Mouse (Mus musculus) liver, adult 2 months (tissue): ENCODE data around the gene Tac2.

Experiments
- CTCF ChIP-seq: fragments of 200-500 bp; IDR thresholded peaks from 2 replicates; pipeline ENCODE4 v1.5.1; 2011; ENCODE audit warnings: low read depth, low read length, control low read depth
- POLR2A ChIP-seq: fragments of 200-500 bp; IDR thresholded peaks from 2 replicates; pipeline ENCODE4 v1.6.1; 2011; ENCODE audit warnings: low read length, control low read depth; ENCODE audit not compliant: insufficient read depth; ENCODE audit errors: extremely low read depth

DNA sequence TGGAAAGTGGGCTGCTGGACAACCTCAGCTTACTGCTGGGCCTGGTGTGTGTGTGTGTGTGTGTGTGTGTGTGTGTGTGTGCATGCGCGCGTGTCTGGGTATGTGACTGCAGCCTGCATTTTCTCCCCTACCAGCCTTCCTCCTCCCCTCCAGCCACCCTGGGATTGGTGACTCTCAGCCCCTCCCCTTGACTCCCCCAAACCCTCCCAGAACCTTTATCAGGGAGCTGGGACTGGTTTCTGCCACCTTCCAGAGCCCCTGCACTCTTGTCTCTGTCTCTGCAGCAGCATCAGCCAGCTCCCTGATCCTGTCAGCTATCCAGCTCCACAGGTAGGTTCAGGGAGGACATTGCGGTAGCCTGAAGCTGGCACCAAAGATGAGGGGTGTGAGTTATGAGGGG lies 858 bp downstream of the Tac2 start:
- no peak for TF ChIP-seq CTCF
- TF ChIP-seq POLR2A: no peak
